In the genomic region with DNA sequence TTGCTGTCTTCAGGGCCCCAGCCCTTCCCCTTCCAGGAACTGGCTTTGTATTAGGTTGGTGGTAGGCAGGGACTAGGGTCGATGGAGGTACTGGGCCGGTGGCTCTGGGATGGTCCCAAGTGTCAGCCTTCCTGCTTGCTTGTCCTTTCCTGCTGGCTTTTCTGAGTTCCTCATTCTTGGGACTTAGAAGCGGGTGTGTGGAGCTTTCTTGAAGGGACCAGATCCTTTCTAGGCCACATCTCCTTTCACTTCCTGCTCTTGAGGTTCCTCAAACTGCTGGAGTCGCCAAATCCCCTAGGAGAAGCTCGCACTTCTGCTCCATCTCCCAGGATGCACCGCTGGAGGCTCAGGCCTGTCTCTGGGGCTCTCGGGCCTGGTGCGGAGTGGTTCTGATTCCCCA, we compare ENCODE assay signal across 17 mouse cellular contexts. TPM values are rescaled to one million over a fixed set of nuclear protein-coding genes. Genes with fewer than 3 reads are reported as not detected.
DNase-seq lines count a peak whose midpoint lies in the region; ATAC-seq and TF ChIP-seq lines count a peak whose summit lies in the region.
"Had no signal": no experiment of that assay in that cellular context is flagged by ENCODE, and none has a peak within 500 bp of the region (broad histone marks: within the 10 kb centered on the region; RNA-seq: fewer than 3 reads in every experiment).

No protein-coding gene starts in this region.

- H3K36me3 ChIP-seq in liver, adult 2 months (ENCODE audit: control insufficient read depth, insufficient read depth, low read length) = no peaks in the 10 kb centered on the region
- no peaks in the 10 kb centered on the region for H3K36me3 ChIP-seq in liver, embryonic 11.5 days (ENCODE audit: control insufficient read depth, insufficient read depth, low read length)
- H3K36me3 ChIP-seq in E14TG2a.4 (ENCODE audit: insufficient read depth, low read length) (no peaks in the 10 kb centered on the region), macrophage (ENCODE audit: inconsistent target) (no peaks in the 10 kb centered on the region)
- H3K36me3 ChIP-seq: embryonic facial prominence, embryonic 12.5 days; G1E; hindbrain, embryonic 10.5 days; limb, embryonic 15.5 days had no signal

- no peaks in the 10 kb centered on the region for H3K9me3 ChIP-seq in liver, embryonic 11.5 days (ENCODE audit: control insufficient read depth, low read length)
- 0 out of 2 replicates have a peak, but pooled peaks cover 5% of the 10 kb centered on the region for H3K9me3 ChIP-seq in E14TG2a.4 (ENCODE audit: low read length)
- H3K9me3 ChIP-seq: embryonic facial prominence, embryonic 12.5 days; hindbrain, embryonic 10.5 days; limb, embryonic 15.5 days had no signal

- no peak overlapping the region for H3K27ac ChIP-seq in liver, adult 2 months (replicated peaks; ENCODE audit: insufficient read depth, low read depth, low read length)
- no peak overlapping the region for H3K27ac ChIP-seq in liver, embryonic 11.5 days (ENCODE audit: low read depth, low read length)
- H3K27ac ChIP-seq in bone marrow macrophage, adult 2 months (ENCODE audit: insufficient read depth, low read depth, low read length) = peak overlapping the region; percentile 98
- peak overlapping the region; percentile 93 for H3K27ac ChIP-seq in macrophage
- H3K27ac ChIP-seq: embryonic facial prominence, embryonic 12.5 days; hindbrain, embryonic 10.5 days; limb, embryonic 15.5 days had no signal

- peaks cover 8% of the 10 kb centered on the region; the same call in 1 of the 2 replicates for H3K4me1 ChIP-seq in liver, adult 2 months (ENCODE audit: control insufficient read depth, insufficient read depth, low read length)
- no peaks in the 10 kb centered on the region for H3K4me1 ChIP-seq in liver, embryonic 11.5 days (replicated peaks; ENCODE audit: control insufficient read depth, insufficient read depth, low read length)
- H3K4me1 ChIP-seq in E14TG2a.4 (replicated peaks; ENCODE audit: low read depth, low read length) = peaks cover 8% of the 10 kb centered on the region
- H3K4me1 ChIP-seq in bone marrow macrophage, adult 2 months (ENCODE audit: control insufficient read depth, insufficient read depth, low read length) = peaks cover 73% of the 10 kb centered on the region
- H3K4me1 ChIP-seq: embryonic facial prominence, embryonic 12.5 days had no signal

- TF ChIP-seq POLR2A in liver, adult 2 months (IDR thresholded peaks at IDR 0.05; ENCODE audit: extremely low read depth, insufficient read depth, low read length) = no peak
- TF ChIP-seq POLR2A in bone marrow macrophage, adult 2 months (IDR thresholded peaks at IDR 0.05; ENCODE audit: borderline replicate concordance, low read depth, low read length) = no peak

- no peak for TF ChIP-seq CTCF in liver, adult 2 months (IDR thresholded peaks at IDR 0.05; ENCODE audit: low read depth, low read length)
- TF ChIP-seq CTCF in E14TG2a.4 (conservative IDR thresholded peaks at IDR 0.05; ENCODE audit: low read length) = no peak
- no peak for TF ChIP-seq CTCF in bone marrow macrophage, adult 2 months (IDR thresholded peaks at IDR 0.05; ENCODE audit: low read depth, low read length)

- 88% methylated on average over 8 of the region's 8 CpGs for WGBS in liver, adult 2 months
- WGBS in liver, embryonic 11.5 days = 69% methylated on average over 8 of the region's 8 CpGs
- 12% methylated on average over 8 of the region's 8 CpGs for WGBS in macrophage (ENCODE audit: missing documents)

- no peaks in the 10 kb centered on the region for H3K27me3 ChIP-seq in liver, adult 2 months (ENCODE audit: control insufficient read depth, insufficient read depth, low read length)
- H3K27me3 ChIP-seq in liver, embryonic 11.5 days (replicated peaks; ENCODE audit: control insufficient read depth, insufficient read depth, low read length) = no peaks in the 10 kb centered on the region
- H3K27me3 ChIP-seq in E14TG2a.4 (ENCODE audit: insufficient read depth, low read length) = peaks cover 18% of the 10 kb centered on the region
- H3K27me3 ChIP-seq: embryonic facial prominence, embryonic 12.5 days; limb, embryonic 15.5 days had no signal

- H3K9ac ChIP-seq in liver, adult 2 months (ENCODE audit: low read depth, low read length) = no peak overlapping the region
- no peak overlapping the region for H3K9ac ChIP-seq in liver, embryonic 11.5 days (ENCODE audit: low read depth, low read length)
- H3K9ac ChIP-seq: embryonic facial prominence, embryonic 12.5 days; limb, embryonic 15.5 days had no signal

- no peak overlapping the region for H3K4me3 ChIP-seq in liver, adult 2 months (ENCODE audit: insufficient read depth, low read depth, low read length)
- H3K4me3 ChIP-seq in liver, embryonic 11.5 days (ENCODE audit: low read depth, low read length) = no peak overlapping the region
- H3K4me3 ChIP-seq in E14TG2a.4 (replicated peaks; ENCODE audit: low read length) (peak overlapping the region; percentile 57), macrophage (ENCODE audit: inconsistent target) (no peak overlapping the region)
- H3K4me3 ChIP-seq in bone marrow macrophage, adult 2 months (ENCODE audit: insufficient read depth, low read length) = peak overlapping the region; percentile 10; the same call in 1 of the 2 replicates
- H3K4me3 ChIP-seq: embryonic facial prominence, embryonic 12.5 days; hindbrain, embryonic 10.5 days; limb, embryonic 15.5 days; megakaryocyte, embryonic 14.5 days; myocyte had no signal

- ATAC-seq in liver, embryonic 11.5 days (replicated peaks; ENCODE audit: low FRiP score) = no peak
- ATAC-seq: intestine, embryonic 16.5 days had no signal

- H3K4me2 ChIP-seq in liver, embryonic 11.5 days = no peak overlapping the region
- H3K4me2 ChIP-seq: embryonic facial prominence, embryonic 12.5 days; limb, embryonic 15.5 days had no signal

- DNase-seq in liver, adult 2 months (ENCODE audit: extremely low read depth, low read depth, low spot score) = peak; percentile 45
- no peak for DNase-seq in liver, embryonic 11.5 days (ENCODE audit: low spot score)
- DNase-seq in Muller cell, postnatal 12 days (ENCODE audit: inconsistent ontology term) = no peak
- DNase-seq in kidney, postnatal 25 days = no peak
- DNase-seq: cerebellum, adult 9-11 months; kidney, postnatal 14 days had no signal

- H3K79me2 ChIP-seq in liver, adult 2 months (ENCODE audit: control insufficient read depth, insufficient read depth, low read length) = no peaks in the 10 kb centered on the region
- H3K79me2 ChIP-seq in macrophage (ENCODE audit: inconsistent target) = no peaks in the 10 kb centered on the region

RNA-seq across cellular contexts. Expression of a gene that starts 7.9 kb away (rescaled TPM):
- total RNA-seq in liver, adult 2 months (2014; rRNA removed) = 166 and 194 TPM in 2 replicates
- 212 and 216 TPM in 2 replicates for polyA plus RNA-seq in liver, adult 2 months (2012; rRNA removed)
- 4.3 and 5.8 TPM in 2 replicates for polyA plus RNA-seq in liver, embryonic 11.5 days (2014; fragmentation: Nextera tagmentation; extraction: Ambion mirVana)
- polyA plus RNA-seq in bone marrow macrophage, adult 2 months (2012; ENCODE audit: insufficient read depth, insufficient read length, missing spikeins) = 1.4 and 2.3 TPM in 2 replicates
- 1 to 10 TPM in 21 of 26 experiments, under 1 TPM in 2, not detected in 3; 0.58 to 9.7 (median 3.6) TPM for total RNA-seq in macrophage (2018; cell fraction: chromatin; rRNA removed)
- total RNA-seq in macrophage (2018; cell fraction: cytosol; rRNA removed) = 1 to 10 TPM in 8 of 26 experiments, under 1 TPM in 18; 0.11 to 2.2 (median 0.57) TPM
- 1 to 10 TPM in 16 of 26 experiments, under 1 TPM in 5, not detected in 5; 0.54 to 7.7 (median 3.7) TPM for total RNA-seq in macrophage (2018; cell fraction: nucleus; rRNA removed)
- polyA plus RNA-seq in macrophage (2018) = 1.5 to 3.4 TPM in 2 of 3 replicates, not detected in the other
- total RNA-seq: G1E had no signal
- polyA plus RNA-seq: embryonic facial prominence, embryonic 12.5 days; forebrain, embryonic 11.5 days; G1E; hindbrain, embryonic 10.5 days had no signal

RNA-seq across cellular contexts. Expression of a gene that starts 30.7 kb away (rescaled TPM):
- total RNA-seq in liver, adult 2 months (2014; rRNA removed) = 531 and 680 TPM in 2 replicates
- 730 and 786 TPM in 2 replicates for polyA plus RNA-seq in liver, adult 2 months (2012; rRNA removed)
- 0.40 and 0.66 TPM in 2 replicates for polyA plus RNA-seq in liver, embryonic 11.5 days (2014; fragmentation: Nextera tagmentation; extraction: Ambion mirVana)
- polyA plus RNA-seq in bone marrow macrophage, adult 2 months (2012; ENCODE audit: insufficient read depth, insufficient read length, missing spikeins) = not detected in 2 replicates
- total RNA-seq in macrophage (2018; cell fraction: chromatin; rRNA removed) = not detected
- total RNA-seq in macrophage (2018; cell fraction: cytosol; rRNA removed) = not detected
- total RNA-seq in macrophage (2018; cell fraction: nucleus; rRNA removed) = not detected
- not detected in 3 replicates for polyA plus RNA-seq in macrophage (2018)
- total RNA-seq: G1E had no signal
- polyA plus RNA-seq: G1E had no signal

RNA-seq across cellular contexts. Expression of a gene that starts 45.6 kb away (rescaled TPM):
- total RNA-seq in liver, adult 2 months (2014; rRNA removed) = 0.27 TPM in 1 of 2 replicates, not detected in the other
- 0.06 and 0.09 TPM in 2 replicates for polyA plus RNA-seq in liver, adult 2 months (2012; rRNA removed)
- polyA plus RNA-seq in liver, embryonic 11.5 days (2014; fragmentation: Nextera tagmentation; extraction: Ambion mirVana) = 0.63 and 1.5 TPM in 2 replicates
- polyA plus RNA-seq in bone marrow macrophage, adult 2 months (2012; ENCODE audit: insufficient read depth, insufficient read length, missing spikeins) = 7.7 and 7.8 TPM in 2 replicates
- total RNA-seq in macrophage (2018; cell fraction: chromatin; rRNA removed) = 1 to 10 TPM in 2 of 26 experiments, under 1 TPM in 3, not detected in 21; 0.43 to 3.4 (median 0.69) TPM
- 1 to 10 TPM in 13 of 26 experiments, under 1 TPM in 13; 0.23 to 2.7 (median 0.86) TPM for total RNA-seq in macrophage (2018; cell fraction: cytosol; rRNA removed)
- total RNA-seq in macrophage (2018; cell fraction: nucleus; rRNA removed) = 1 to 10 TPM in 12 of 26 experiments, under 1 TPM in 9, not detected in 5; 0.29 to 7.7 (median 1.2) TPM
- polyA plus RNA-seq in macrophage (2018) = 1.6 to 5.1 TPM (median 3.1 TPM) in 3 replicates
- total RNA-seq: G1E had no signal
- polyA plus RNA-seq: embryonic facial prominence, embryonic 12.5 days; forebrain, embryonic 11.5 days; G1E; hindbrain, embryonic 10.5 days had no signal

Comparison
In these comparisons a context has a peak if more than half of its experiments do, and no peak if none do; other contexts are left out.
1. RNA of a gene that starts 7.9 kb away (polyA plus RNA-seq): 212 to 216 TPM in liver, adult 2 months; 4.3 to 5.8 TPM in liver, embryonic 11.5 days, 1.4 to 2.3 TPM in bone marrow macrophage, adult 2 months and 1.5 to 3.4 TPM in macrophage; every median in the first group is over 10 times any median in the second.
2. RNA of a gene that starts 30.7 kb away (polyA plus RNA-seq): 730 to 786 TPM in liver, adult 2 months; 0.40 to 0.66 TPM in liver, embryonic 11.5 days, not detected in bone marrow macrophage, adult 2 months and not detected in macrophage; every median in the first group is over 100 times any median in the second.
3. H3K27ac ChIP-seq: peak in bone marrow macrophage, adult 2 months (single experiment) and macrophage (single experiment); none in liver, adult 2 months (single experiment) and liver, embryonic 11.5 days (single experiment).
4. H3K4me3 ChIP-seq: peak in E14TG2a.4 (single experiment) and bone marrow macrophage, adult 2 months (single experiment); none in liver, adult 2 months (single experiment), liver, embryonic 11.5 days (single experiment) and macrophage (single experiment).